Mouse (Mus musculus): Measurements from ENCODE around the gene Bcl2l1.

- no peak for TF ChIP-seq POLR2A (IDR thresholded peaks at IDR 0.05; ENCODE audit: borderline replicate concordance, control insufficient read depth, low read depth, low read length)
- TF ChIP-seq CTCF (IDR thresholded peaks at IDR 0.05; ENCODE audit: control insufficient read depth, insufficient read depth, low read length): no peak
Observed at GRCm38 (mm10) chr2:152880898-152881297, 49.4 kb upstream of the Bcl2l1 start.

Data from bone marrow, adult 2 months (tissue).